Mouse (Mus musculus): ENCODE results near the gene Gimap4. TPM values are rescaled to one million over a fixed set of nuclear protein-coding genes. Genes with fewer than 3 reads are reported as not detected.
A peak's percentile ranks its signal among the peaks of the same experiment; 100 is the strongest.

The Gimap4 gene
- total RNA-seq, 1 experiment from 2014 or later = 51.4 TPM

DNA sequence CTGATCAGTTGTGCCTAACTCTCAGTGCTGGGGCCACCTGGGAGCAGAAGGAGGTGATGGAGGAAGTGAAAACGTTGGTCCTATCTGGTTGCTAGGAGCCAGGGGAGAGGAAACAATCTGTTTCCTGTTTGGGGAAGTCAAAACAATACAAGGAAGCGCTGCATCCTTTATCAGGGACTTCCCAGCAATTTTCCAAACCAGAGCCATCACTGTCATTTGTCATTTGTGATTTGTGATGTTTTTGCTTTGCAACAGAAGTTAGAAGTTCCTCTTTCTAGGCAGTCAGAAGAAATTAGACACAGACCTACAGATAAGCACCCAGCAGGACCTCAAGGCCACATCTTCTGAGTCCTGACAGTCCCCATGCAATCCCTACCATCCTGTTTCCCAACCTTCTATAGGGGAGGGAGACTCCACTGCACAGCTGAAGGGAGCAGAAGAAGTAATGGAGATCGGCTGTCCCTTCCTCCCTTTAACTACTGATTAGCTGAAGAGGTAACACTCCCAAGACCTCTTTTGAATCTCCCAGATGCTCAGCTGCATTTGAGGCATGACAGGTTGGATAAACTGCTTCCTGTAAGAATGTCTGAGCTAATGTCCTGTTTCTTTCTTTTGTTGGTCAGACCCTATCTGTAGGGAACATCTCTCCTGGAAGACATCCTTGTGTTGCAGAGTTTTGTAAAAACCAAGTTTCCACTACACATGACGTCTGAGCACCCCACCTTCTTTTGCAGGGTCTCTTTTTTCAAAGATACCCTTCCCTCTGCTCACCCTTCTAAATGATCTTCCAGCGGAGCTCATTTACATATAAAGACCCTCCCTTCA lies 16.1 kb downstream of the Gimap4 start:
- DNase-seq = no peak

- DNase-seq = no peak
Observed at GRCm38 (mm10) chr6:48702146-48702545, 17.8 kb downstream of the Gimap4 start.

DNA sequence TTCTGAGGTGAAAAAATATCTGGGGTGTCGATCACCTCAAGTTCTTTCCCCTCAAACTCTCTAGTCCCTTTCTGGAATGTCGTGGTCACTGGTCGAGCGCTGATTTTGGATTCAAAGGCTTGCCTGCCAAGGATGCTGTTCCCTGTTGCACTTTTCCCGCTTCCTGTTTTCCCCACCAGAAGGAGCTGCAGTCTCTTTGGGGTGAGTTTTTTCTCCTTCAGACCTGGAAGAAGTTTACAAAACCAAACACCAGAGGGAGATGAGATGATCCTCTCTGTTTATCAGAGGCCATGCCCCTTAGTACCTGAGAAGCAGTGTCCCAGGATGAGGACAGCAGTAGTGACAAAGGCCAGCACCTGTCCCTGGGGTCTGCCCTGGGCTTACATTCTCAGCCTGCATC lies 18.3 kb downstream of the Gimap4 start:
- no peak for DNase-seq

DNA sequence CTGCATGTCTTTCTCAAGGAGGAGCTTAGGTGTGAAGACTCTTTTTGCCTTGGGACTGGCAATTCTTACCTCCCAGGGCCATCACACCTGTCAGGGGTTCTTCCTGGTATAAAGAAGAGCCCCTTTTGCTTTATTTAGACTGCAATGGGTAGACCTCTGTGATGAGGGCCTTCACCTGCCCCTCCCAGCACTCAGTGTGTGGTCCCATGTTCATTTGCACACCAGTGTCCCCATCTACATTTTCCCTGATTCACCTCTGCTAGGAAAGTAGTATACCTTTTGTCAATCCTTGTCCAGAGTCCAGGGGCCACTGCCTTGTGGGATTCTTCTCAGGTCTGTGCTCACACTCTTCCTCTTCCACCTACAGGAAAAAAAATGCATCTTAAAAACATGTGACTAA lies 19.8 kb downstream of the Gimap4 start:
- DNase-seq = no peak

GRCm38 (mm10) chr6:48706130-48706529 lies 21.8 kb downstream of the Gimap4 start:
- DNase-seq = no peak

DNA sequence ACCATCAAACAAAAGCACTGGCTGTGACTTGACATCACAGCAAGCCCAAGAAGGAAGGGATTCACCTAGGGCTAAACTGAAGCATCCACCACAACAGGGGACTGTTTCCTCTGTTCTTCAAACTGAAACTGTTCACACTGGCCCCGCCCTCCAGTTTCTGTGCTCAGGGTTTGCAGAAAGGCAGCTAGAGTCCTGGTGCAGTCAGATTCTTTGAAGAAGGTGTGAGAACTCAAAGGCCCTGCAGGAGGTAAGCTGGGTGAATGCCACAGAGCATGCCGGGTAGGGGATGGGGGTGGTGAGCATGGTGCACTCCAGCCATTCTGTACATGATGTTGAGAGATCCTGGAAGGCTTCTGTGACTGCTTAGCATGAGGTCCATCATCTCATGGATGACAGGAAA lies 34.1 kb downstream of the Gimap4 start, which contains the start of the genes Gm28053 and Gimap7:
Gene Gm28053 (plus strand): TSS at position 153 of the 400 bp plus-strand sequence.
Gene Gimap7 (plus strand): TSS at position 167 of the 400 bp plus-strand sequence.
- DNase-seq = no peak

- no peak for DNase-seq
Observed at GRCm38 (mm10) chr6:48720326-48720725, 36.0 kb downstream of the Gimap4 start.

DNA sequence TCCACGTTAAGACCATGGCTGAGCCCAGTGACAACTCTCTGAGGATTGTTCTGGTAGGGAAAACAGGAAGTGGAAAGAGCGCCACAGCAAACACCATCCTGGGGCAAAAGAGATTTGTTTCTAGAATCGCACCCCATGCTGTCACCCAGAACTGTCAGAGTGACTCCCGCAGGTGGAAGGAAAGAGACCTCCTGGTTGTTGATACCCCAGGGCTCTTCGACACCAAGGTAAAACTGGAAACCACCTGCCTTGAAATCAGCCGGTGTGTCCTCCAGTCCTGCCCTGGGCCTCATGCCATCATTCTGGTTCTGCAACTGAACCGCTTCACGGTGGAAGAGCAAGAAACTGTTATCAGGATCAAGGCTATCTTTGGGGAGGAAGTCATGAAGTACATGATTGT lies 39.1 kb downstream of the Gimap4 start:
- no peak for DNase-seq

- no peak for DNase-seq
Observed at GRCm38 (mm10) chr6:48725476-48725875, 41.1 kb downstream of the Gimap4 start.

- DNase-seq = no peak
Observed at GRCm38 (mm10) chr6:48727761-48728160, 43.4 kb downstream of the Gimap4 start.

GRCm38 (mm10) chr6:48732864-48733304 lies 48.5 kb downstream of the Gimap4 start:
- no peak for DNase-seq

GRCm38 (mm10) chr6:48733660-48734059 lies 49.3 kb downstream of the Gimap4 start:
- no peak for DNase-seq

GRCm38 (mm10) chr6:48737053-48737452 lies 52.7 kb downstream of the Gimap4 start:
- DNase-seq = no peak

DNA sequence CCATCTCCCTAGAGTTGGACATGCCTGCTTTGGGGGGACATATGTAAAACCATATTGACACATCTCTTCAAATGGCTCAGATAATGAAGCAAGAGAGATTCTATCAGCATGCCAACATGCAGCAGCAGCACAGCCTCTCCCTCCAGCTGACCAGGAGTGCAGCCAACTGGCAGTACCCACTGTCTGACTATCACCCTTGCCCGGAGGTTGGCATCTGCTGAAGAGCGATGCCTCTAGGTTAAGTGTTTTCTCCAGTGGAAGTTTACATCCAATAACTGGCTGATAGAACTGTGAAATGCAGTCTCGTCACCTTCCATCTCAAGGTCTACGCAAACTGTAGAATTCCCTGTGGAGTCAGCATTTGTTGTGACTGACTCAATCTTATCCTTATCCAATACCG lies 53.3 kb downstream of the Gimap4 start:
- no peak for DNase-seq

- peak; percentile 24 for DNase-seq
Observed at GRCm38 (mm10) chr6:48738961-48739779, 54.8 kb downstream of the Gimap4 start, which contains the start of gene Gimap1. Gene Gimap1, plus strand, starts transcription at chr6:48739054.

- no peak for DNase-seq
Observed at GRCm38 (mm10) chr6:48739780-48740055, 55.4 kb downstream of the Gimap4 start.

DNA sequence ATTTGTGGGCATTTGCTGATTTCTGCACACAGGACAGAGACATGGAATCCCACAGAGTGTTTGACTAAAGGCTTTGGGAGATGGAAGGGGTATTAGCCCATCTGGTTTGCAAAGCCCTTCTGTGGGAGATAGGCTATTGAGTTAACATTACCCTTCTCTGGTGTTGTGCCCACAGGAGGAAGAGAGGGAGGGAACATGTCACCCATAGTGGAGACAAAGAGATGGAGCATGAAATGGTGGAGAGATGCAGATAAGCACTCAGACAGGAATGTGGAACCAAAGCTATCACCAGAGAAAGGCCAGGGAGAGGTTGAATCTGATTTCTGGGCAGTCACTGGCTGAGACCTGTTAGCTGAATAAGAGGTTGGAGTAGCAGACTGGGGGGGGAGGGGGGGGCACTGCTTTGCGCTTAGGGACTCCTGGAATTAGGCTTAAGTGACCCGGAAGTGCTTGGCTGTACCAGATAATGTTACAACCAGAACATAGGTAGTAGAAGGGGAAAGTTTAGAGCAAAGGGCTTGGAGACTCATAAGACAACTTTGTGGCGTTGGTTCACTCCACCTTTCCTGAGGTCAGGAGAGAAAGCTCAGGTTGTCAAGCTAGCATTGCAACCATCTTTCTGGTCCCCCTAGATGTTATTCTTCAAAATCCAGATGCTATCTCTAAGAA lies 56.3 kb downstream of the Gimap4 start:
- DNase-seq = no peak

DNA sequence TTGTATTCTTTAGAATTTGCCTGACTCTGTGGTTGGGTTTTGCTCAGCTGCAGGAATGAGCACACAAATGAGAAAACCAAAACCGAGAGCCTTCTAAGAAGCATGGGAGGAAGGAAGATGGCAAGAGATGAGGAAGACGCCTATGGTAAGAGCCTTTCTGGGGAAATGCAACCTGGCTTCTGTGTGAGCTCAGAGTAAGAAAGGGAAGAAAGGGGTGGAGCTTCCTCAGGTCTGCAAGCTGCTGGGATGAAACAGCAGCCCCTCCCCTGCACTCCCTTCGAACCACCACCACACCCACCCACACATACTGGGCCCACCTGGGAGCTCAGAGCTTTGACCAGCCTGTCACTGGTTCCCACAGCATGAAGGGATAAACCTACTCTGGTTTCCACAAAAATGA lies 56.9 kb downstream of the Gimap4 start:
- DNase-seq = no peak

Measured in adrenal gland, postnatal 25 days (tissue).